Mouse (Mus musculus) limb, embryonic 14.5 days (tissue): ENCODE data around the gene Mmrn2. TPM values are rescaled to one million over a fixed set of nuclear protein-coding genes. Genes with fewer than 3 reads are reported as not detected.
"Not testable (repeated sequence)": the region's sequence is repeated elsewhere in the genome, so short reads cannot be mapped to it uniquely, and the experiment has no call there.

ENCODE experiments used
- ATAC-seq: fragments of 200-750 bp; cut with Nextera tagmentation; 2 replicates; pipeline ENCODE4 v1.8.0; 2017; ENCODE audit warnings: low read depth, moderate number of reproducible peaks, moderate TSS enrichment; ENCODE audit not compliant: low FRiP score
- DNase-seq: peaks from one replicate; pipeline ENCODE4 v3.0.0-alpha.2; 2015; ENCODE audit warnings: low spot score
- H3K27ac ChIP-seq: fragments of 300-500 bp; sonication (generic); replicated peaks from 2 replicates; pipeline ENCODE4 v1.5.1; 2014; ENCODE audit warnings: low read depth, mild to moderate bottlenecking, low read length, moderate library complexity, mixed read lengths
- H3K27me3 ChIP-seq: fragments of 300-500 bp; sonication (generic); 2 replicates; pipeline ENCODE4 v1.6.1; 2014; ENCODE audit warnings: low read length, mixed read lengths; ENCODE audit not compliant: control insufficient read depth, insufficient read depth
- H3K36me3 ChIP-seq: fragments of 300-500 bp; sonication (generic); 2 replicates; pipeline ENCODE4 v1.6.1; 2014; ENCODE audit warnings: mild to moderate bottlenecking, low read length, moderate library complexity, mixed read lengths; ENCODE audit not compliant: control insufficient read depth, insufficient read depth
- H3K4me1 ChIP-seq: fragments of 300-500 bp; sonication (generic); 2 replicates; pipeline ENCODE4 v1.6.1; 2014; ENCODE audit warnings: antibody characterized with exemption, low read length, mixed read lengths; ENCODE audit not compliant: control insufficient read depth, insufficient read depth
- H3K4me2 ChIP-seq: fragments of 300-500 bp; sonication (generic); replicated peaks from 2 replicates; pipeline ENCODE4 v1.6.1; 2014; ENCODE audit warnings: low read depth, mild to moderate bottlenecking, low read length, moderate library complexity; ENCODE audit not compliant: severe bottlenecking
- H3K4me3 ChIP-seq: fragments of 300-500 bp; sonication (generic); replicated peaks from 2 replicates; pipeline ENCODE4 v1.5.1; 2014; ENCODE audit warnings: low read length
- H3K9ac ChIP-seq: fragments of 300-500 bp; sonication (generic); 2 replicates; pipeline ENCODE4 v1.6.1; 2014; ENCODE audit warnings: mild to moderate bottlenecking, low read depth, low read length, moderate library complexity; ENCODE audit not compliant: severe bottlenecking
- H3K9me3 ChIP-seq: fragments of 300-500 bp; sonication (generic); 2 replicates; pipeline ENCODE4 v1.6.1; 2016; ENCODE audit warnings: low read length; ENCODE audit not compliant: control insufficient read depth
- POLR2A ChIP-seq: fragments of 200-500 bp; IDR thresholded peaks from 2 replicates; pipeline ENCODE4 v1.8.0; 2012; ENCODE audit warnings: inconsistent platforms, mild to moderate bottlenecking, moderate library complexity, borderline replicate concordance; ENCODE audit not compliant: insufficient read depth, insufficient read length; ENCODE audit errors: extremely low read depth
- WGBS: fragments of 180-500 bp; shearing (Covaris S2); extraction: QIAGEN DNeasy Blood & Tissue Kit; methylation state at CpG from one replicate; pipeline ENCODE4 v1.1.7; 2014; 5-methylcytosine and 5-hydroxymethylcytosine counted together
- polyA plus RNA-seq, 2 experiments: library from polyadenylated mRNA; depleted of rRNA in 1 of 2; stranded (reverse) in 1 of 2; unstranded in 1 of 2; fragments of >200 nt; fragmentation: Nextera tagmentation in 1 of 2; extraction: Ambion mirVana in 1 of 2; gene quantifications; 2 replicates each; pipeline versions ENCODE4 v1.2.1 to v1.2.3; 2012 to 2014

The Mmrn2 gene
- polyA plus RNA-seq, 2 experiments, result 4.5 to 7.7 TPM

DNA sequence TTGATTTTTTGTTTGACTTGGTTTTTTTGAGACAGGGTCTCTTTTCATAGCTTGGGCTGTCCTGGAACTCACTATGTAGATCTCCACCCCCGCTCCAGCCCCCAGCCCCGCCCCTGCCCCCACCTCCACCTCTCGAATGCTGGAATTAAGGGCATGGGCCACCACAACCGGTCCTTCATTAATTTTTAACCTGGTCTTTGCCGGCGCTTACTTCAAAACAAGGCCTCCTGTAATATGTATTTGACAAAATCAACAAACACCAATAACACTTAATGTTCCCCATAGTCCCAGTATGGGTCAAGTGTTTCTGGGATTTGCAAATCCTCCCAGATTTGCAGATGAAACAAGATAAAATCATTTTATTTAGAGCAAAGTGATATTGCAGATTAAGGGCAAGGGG lies 15.0 kb upstream of the Mmrn2 start:
- no peak for ATAC-seq
- Histone ChIP-seq H3K27me3 (no peaks in the 10 kb centered on the region; the same call in 1 of the 2 replicates), H3K9me3 (no peaks in the 10 kb centered on the region), H3K4me3 (no peak overlapping the region), H3K4me2 (no peak overlapping the region), H3K36me3 (no peaks in the 10 kb centered on the region), H3K4me1 (peaks cover 3% of the 10 kb centered on the region; the same call in 1 of the 2 replicates), H3K27ac (no peak overlapping the region), H3K9ac (no peak overlapping the region)
- DNase-seq, result no peak
- TF ChIP-seq POLR2A, result no peak
- WGBS, result 55% methylated on average over 6 of the region's 6 CpGs

DNA sequence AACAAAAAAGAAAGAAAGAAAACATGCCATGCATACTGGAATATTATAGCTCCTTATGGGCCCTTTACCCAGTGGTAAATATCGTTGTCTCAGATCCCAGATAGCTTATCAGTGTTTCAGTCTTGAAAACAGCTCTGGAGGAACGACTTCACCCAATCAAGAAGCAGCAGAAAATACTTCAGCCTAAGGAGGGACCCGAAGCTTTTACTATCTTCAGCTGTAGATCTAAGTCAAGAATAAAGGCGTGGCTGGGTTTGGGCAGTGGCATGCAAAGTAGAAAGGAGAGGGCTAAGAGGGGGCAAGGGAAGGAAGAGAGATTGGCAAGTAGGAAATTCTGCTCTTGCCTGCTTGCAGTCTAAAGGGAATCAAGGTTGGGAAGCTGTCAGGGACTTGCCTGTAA lies 13.1 kb upstream of the Mmrn2 start:
- ATAC-seq, result no peak
- DNase-seq, result no peak
- no peak for TF ChIP-seq POLR2A
- no peak overlapping the region for H3K9ac ChIP-seq
- 71% methylated on average over 4 of the region's 4 CpGs for WGBS
- H3K27me3 ChIP-seq, result no peaks in the 10 kb centered on the region; the same call in 1 of the 2 replicates
- H3K9me3 ChIP-seq, result no peaks in the 10 kb centered on the region
- peaks cover 3% of the 10 kb centered on the region; the same call in 1 of the 2 replicates for H3K4me1 ChIP-seq
- no peaks in the 10 kb centered on the region for H3K36me3 ChIP-seq
- no peak overlapping the region for H3K4me3 ChIP-seq
- no peak overlapping the region for H3K4me2 ChIP-seq
- H3K27ac ChIP-seq, result no peak overlapping the region

DNA sequence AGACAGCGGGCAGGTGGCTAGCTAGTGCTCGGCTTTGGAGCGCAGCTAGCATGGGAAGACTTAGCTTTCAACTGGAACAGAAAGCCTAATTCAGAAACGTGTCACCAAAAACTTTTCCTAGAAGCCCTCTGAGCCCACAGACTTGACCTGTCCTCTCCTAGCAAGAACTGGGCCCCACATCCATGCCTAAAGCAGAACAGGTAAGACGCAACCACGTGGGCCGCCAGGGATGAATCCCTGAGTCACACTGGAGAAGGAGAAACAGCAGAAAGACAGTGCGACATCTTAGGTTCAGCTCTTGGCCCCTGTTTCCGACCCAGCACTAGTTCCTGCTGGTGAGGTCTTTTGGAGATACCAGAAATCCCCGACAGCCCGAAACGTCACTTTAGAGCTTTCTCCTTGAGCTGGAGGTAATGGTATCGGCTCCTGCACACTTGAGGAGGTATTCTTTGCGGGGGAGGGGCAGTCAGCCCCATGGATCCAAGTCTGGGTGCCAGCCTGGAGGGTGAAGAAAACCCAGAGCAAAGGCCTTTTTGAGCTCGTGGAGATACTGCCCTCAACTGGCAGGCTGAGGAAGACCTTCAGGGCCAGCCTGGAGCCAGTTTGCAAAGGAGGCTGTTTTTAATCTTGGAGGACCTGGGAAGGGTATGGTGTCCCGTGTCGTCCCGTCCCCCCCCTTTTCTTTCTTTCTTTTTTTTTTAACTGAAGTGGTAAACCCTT lies 12.4 kb upstream of the Mmrn2 start:
- Histone ChIP-seq H3K4me3 (peak overlapping the region; percentile 37), H3K4me2 (peak overlapping the region; percentile 54), H3K9me3 (no peaks in the 10 kb centered on the region), H3K9ac (peak overlapping the region; percentile 51; the same call in 1 of the 2 replicates), H3K27ac (no peak overlapping the region), H3K27me3 (no peaks in the 10 kb centered on the region; the same call in 1 of the 2 replicates), H3K4me1 (peaks cover 3% of the 10 kb centered on the region; the same call in 1 of the 2 replicates), H3K36me3 (no peaks in the 10 kb centered on the region)
- ATAC-seq (peak; percentile 55), DNase-seq (peak; percentile 45)
- WGBS, result 28% methylated on average over 18 of the region's 18 CpGs
- no peak for TF ChIP-seq POLR2A

- peak overlapping the region; percentile 54 for H3K4me2 ChIP-seq
- no peaks in the 10 kb centered on the region for H3K9me3 ChIP-seq
- peaks cover 3% of the 10 kb centered on the region; the same call in 1 of the 2 replicates for H3K4me1 ChIP-seq
- ATAC-seq (peak; percentile 71), DNase-seq (peak; percentile 44)
- 2% methylated on average over 32 of the region's 32 CpGs for WGBS
- H3K4me3 ChIP-seq, result peak overlapping the region; percentile 37
- no peak overlapping the region for H3K27ac ChIP-seq
- H3K9ac ChIP-seq, result peak overlapping the region; percentile 51
- H3K36me3 ChIP-seq, result no peaks in the 10 kb centered on the region
- no peaks in the 10 kb centered on the region; the same call in 1 of the 2 replicates for H3K27me3 ChIP-seq
- TF ChIP-seq POLR2A, result no peak
Measured at GRCm38 (mm10) chr14:34363490-34364253, 11.6 kb upstream of the Mmrn2 start.

GRCm38 (mm10) chr14:34364254-34365146 lies 10.8 kb upstream of the Mmrn2 start:
- not testable (repeated sequence) for H3K36me3 ChIP-seq, H3K27me3 ChIP-seq, H3K4me1 ChIP-seq, ATAC-seq, H3K9ac ChIP-seq, H3K27ac ChIP-seq, DNase-seq, H3K9me3 ChIP-seq
- H3K4me3 ChIP-seq, result peak overlapping the region; percentile 37; the same call in 1 of the 2 replicates
- peak overlapping the region; percentile 54 for H3K4me2 ChIP-seq
- WGBS, result 74% methylated on average over 15 of the region's 15 CpGs
